17 mouse cellular contexts compared by ENCODE assay signal in the genomic region with DNA sequence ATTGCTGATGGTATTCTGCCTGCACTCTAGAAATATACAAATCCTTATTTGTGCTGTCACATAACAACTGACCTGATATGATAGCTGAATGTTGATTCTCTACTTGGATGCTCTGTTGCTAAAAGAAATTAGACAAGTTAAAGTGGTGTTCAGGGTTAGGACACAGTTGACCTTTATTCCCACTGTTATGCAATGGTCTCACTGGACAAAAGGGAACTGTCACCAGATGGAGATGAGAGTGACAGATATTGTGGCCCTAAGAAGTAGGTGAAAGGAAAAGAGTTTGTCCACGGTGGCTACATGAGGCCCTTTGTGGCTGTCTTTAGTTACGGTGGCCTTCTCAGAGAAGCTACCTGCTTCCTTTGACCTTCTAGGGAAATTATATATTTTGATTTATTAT.
"Had no signal": no experiment of that assay in that cellular context is flagged by ENCODE, and none has a peak within 500 bp of the region (broad histone marks: within the 10 kb centered on the region; RNA-seq: fewer than 3 reads in every experiment).

No protein-coding gene starts in this region.

- H3K9ac ChIP-seq: limb, embryonic 13.5 days; liver, embryonic 13.5 days; midbrain, embryonic 13.5 days had no signal

- H3K36me3 ChIP-seq: limb, embryonic 10.5 days; limb, embryonic 13.5 days; liver, embryonic 13.5 days; midbrain, embryonic 10.5 days; midbrain, embryonic 13.5 days had no signal

- H3K4me1 ChIP-seq: limb, embryonic 10.5 days; limb, embryonic 13.5 days; liver, embryonic 13.5 days; megakaryocyte, embryonic 14.5 days; midbrain, embryonic 13.5 days had no signal

- ATAC-seq: inflammation-experienced regulatory T-cells, adult 6 months; intestine, embryonic 16.5 days; midbrain, embryonic 13.5 days; midbrain, embryonic 16.5 days had no signal

- DNase-seq: kidney, adult 18-20 months; kidney, adult 9 months; kidney, postnatal 14 days; kidney, postnatal 4 days; layer of hippocampus, adult 9-11 months; liver, embryonic 13.5 days; thymus, adult 18-20 months; thymus, postnatal 14 days; thymus, postnatal 4 days had no signal

- H3K9me3 ChIP-seq: limb, embryonic 10.5 days; limb, embryonic 13.5 days; liver, embryonic 13.5 days; midbrain, embryonic 10.5 days had no signal

- H3K4me2 ChIP-seq: limb, embryonic 13.5 days; liver, embryonic 13.5 days; midbrain, embryonic 13.5 days had no signal

- H3K27ac ChIP-seq: limb, embryonic 10.5 days; limb, embryonic 13.5 days; liver, embryonic 13.5 days; midbrain, embryonic 10.5 days; midbrain, embryonic 13.5 days had no signal

- H3K4me3 ChIP-seq: limb, embryonic 10.5 days; limb, embryonic 13.5 days; liver, embryonic 13.5 days; megakaryocyte, embryonic 14.5 days; midbrain, embryonic 10.5 days; midbrain, embryonic 13.5 days had no signal

- H3K27me3 ChIP-seq: limb, embryonic 13.5 days; liver, embryonic 13.5 days; megakaryocyte, embryonic 14.5 days; midbrain, embryonic 13.5 days had no signal
